Mouse (Mus musculus) ES-Bruce4 (cell line): Measurements from ENCODE around the gene Notch4. TPM values are rescaled to one million over a fixed set of nuclear protein-coding genes. Genes with fewer than 3 reads are reported as not detected.

Experiments
- H3K27ac ChIP-seq: 2 replicates; pipeline ENCODE4 v1.5.1; 2012; ENCODE audit warnings: low read length, inconsistent platforms; ENCODE audit not compliant: insufficient read depth
- H3K27me3 ChIP-seq: 2 replicates; pipeline ENCODE4 v1.6.1; 2012; ENCODE audit warnings: mild to moderate bottlenecking, low read length, inconsistent platforms; ENCODE audit not compliant: control insufficient read depth, poor library complexity, insufficient read depth, severe bottlenecking
- H3K36me3 ChIP-seq: 2 replicates; pipeline ENCODE4 v1.6.1; 2012; ENCODE audit warnings: inconsistent platforms, mild to moderate bottlenecking, low read length, moderate library complexity; ENCODE audit not compliant: control insufficient read depth, poor library complexity, insufficient read depth, severe bottlenecking
- H3K4me1 ChIP-seq: one replicate; pipeline ENCODE4 v1.8.1; 2011; ENCODE audit warnings: low read length; ENCODE audit not compliant: control insufficient read depth, insufficient read depth
- H3K4me3 ChIP-seq: 2 replicates; pipeline ENCODE4 v1.5.1; 2011; ENCODE audit warnings: low read depth, mild to moderate bottlenecking, low read length
- H3K9ac ChIP-seq: 2 replicates; pipeline ENCODE4 v1.6.1; 2012; ENCODE audit warnings: low read depth, mild to moderate bottlenecking, inconsistent platforms; ENCODE audit not compliant: poor library complexity, severe bottlenecking
- H3K9me3 ChIP-seq: replicated peaks from 2 replicates; pipeline ENCODE4 v1.6.1; 2012; ENCODE audit warnings: mild to moderate bottlenecking, low read length, inconsistent platforms; ENCODE audit not compliant: control insufficient read depth, poor library complexity, insufficient read depth, severe bottlenecking
- CTCF ChIP-seq: IDR thresholded peaks from one replicate; pipeline ENCODE4 v1.8.1; 2011; ENCODE audit warnings: low read depth, low read length
- EP300 ChIP-seq: IDR thresholded peaks from 2 replicates; pipeline ENCODE4 v1.6.1; 2011; ENCODE audit warnings: low read depth, low read length; ENCODE audit not compliant: insufficient read depth
- POLR2A ChIP-seq: IDR thresholded peaks from one replicate; pipeline ENCODE4 v1.8.1; 2011; ENCODE audit warnings: low read length; ENCODE audit not compliant: insufficient read depth
- polyA plus RNA-seq: library from polyadenylated mRNA; stranded (reverse); fragments of >200 nt; gene quantifications from 2 replicates; pipeline ENCODE4 v1.2.4, GENCODE M21; 2011; ENCODE audit warnings: low read depth; ENCODE audit not compliant: missing spikeins, insufficient read depth, insufficient read length

Notch4 gene
- polyA plus RNA-seq, 1 experiment, result 7.0 TPM

GRCm38 (mm10) chr17:34591029-34591993, 27.2 kb downstream of the Notch4 start, which contains the start of gene Pbx2:
TSS of gene Pbx2 (plus strand) at chr17:34591266.
- H3K4me3 ChIP-seq, result peak within 1 kb of the TSS; percentile 73
- H3K27me3 ChIP-seq, result no peaks in the 10 kb centered on the region
- no peaks in the 10 kb centered on the region for H3K9me3 ChIP-seq
- 0 out of 2 replicates have a peak, but pooled peaks cover 6% of the 10 kb centered on the region for H3K36me3 ChIP-seq
- peak within 1 kb of the TSS; percentile 75 for H3K27ac ChIP-seq
- peaks cover 11% of the 10 kb centered on the region for H3K4me1 ChIP-seq
- TF ChIP-seq EP300 (no peak), CTCF (no peak), POLR2A (no peak)
- H3K9ac ChIP-seq, result peak within 1 kb of the TSS; percentile 98

GRCm38 (mm10) chr17:34591994-34592375, 27.9 kb downstream of the Notch4 start:
- Histone ChIP-seq H3K9ac (peak overlapping the region; percentile 98), H3K4me1 (peaks cover 11% of the 10 kb centered on the region)
- no peak for TF ChIP-seq EP300
- peak; percentile 52 for TF ChIP-seq POLR2A

GRCm38 (mm10) chr17:34592581-34593549, 28.8 kb downstream of the Notch4 start:
- Histone ChIP-seq H3K9me3 (no peaks in the 10 kb centered on the region), H3K36me3 (0 out of 2 replicates have a peak, but pooled peaks cover 6% of the 10 kb centered on the region), H3K4me1 (peaks cover 11% of the 10 kb centered on the region), H3K27me3 (no peaks in the 10 kb centered on the region), H3K4me3 (peak overlapping the region; percentile 16), H3K27ac (no peak overlapping the region), H3K9ac (peak overlapping the region; percentile 98)
- no peak for TF ChIP-seq POLR2A
- TF ChIP-seq EP300, result no peak
- TF ChIP-seq CTCF, result no peak

More at GRCm38 (mm10) chr17:34591994-34592375, 27.9 kb downstream of the Notch4 start:
- peak overlapping the region; percentile 75; the same call in 1 of the 2 replicates for H3K27ac ChIP-seq
- 0 out of 2 replicates have a peak, but pooled peaks cover 6% of the 10 kb centered on the region for H3K36me3 ChIP-seq
- peak overlapping the region; percentile 73 for H3K4me3 ChIP-seq
- H3K9me3 ChIP-seq, result no peaks in the 10 kb centered on the region
- H3K27me3 ChIP-seq, result no peaks in the 10 kb centered on the region

GRCm38 (mm10) chr17:34593752-34594525, 29.9 kb downstream of the Notch4 start:
- Histone ChIP-seq H3K9ac (no peak overlapping the region), H3K4me1 (peaks cover 6% of the 10 kb centered on the region), H3K4me3 (peak overlapping the region; percentile 16), H3K27ac (no peak overlapping the region), H3K27me3 (no peaks in the 10 kb centered on the region), H3K36me3 (0 out of 2 replicates have a peak, but pooled peaks cover 6% of the 10 kb centered on the region), H3K9me3 (no peaks in the 10 kb centered on the region)
- TF ChIP-seq CTCF, result no peak
- no peak for TF ChIP-seq POLR2A
- TF ChIP-seq EP300, result no peak

- H3K9me3 ChIP-seq, result no peaks in the 10 kb centered on the region
- no peak overlapping the region for H3K4me3 ChIP-seq
- TF ChIP-seq EP300 (no peak), POLR2A (no peak), CTCF (no peak)
- no peaks in the 10 kb centered on the region for H3K4me1 ChIP-seq
- no peak overlapping the region for H3K27ac ChIP-seq
- H3K36me3 ChIP-seq, result 0 out of 2 replicates have a peak, but pooled peaks cover 9% of the 10 kb centered on the region
- H3K9ac ChIP-seq, result no peak overlapping the region
- H3K27me3 ChIP-seq, result no peaks in the 10 kb centered on the region
These were observed 32.0 kb downstream of the Notch4 start for GRCm38 (mm10) chr17:34596098-34596497.
